Mouse (Mus musculus) bone marrow macrophage, adult 2 months (primary cell): ENCODE measurements around the gene Bdh1.

Experiments used
- CTCF ChIP-seq: IDR thresholded peaks from 2 replicates; pipeline ENCODE4 v1.5.1; 2012; ENCODE audit warnings: low read depth, mild to moderate bottlenecking, low read length, moderate library complexity
- POLR2A ChIP-seq: IDR thresholded peaks from 2 replicates; pipeline ENCODE4 v1.6.1; 2012; ENCODE audit warnings: mild to moderate bottlenecking, low read depth, low read length, borderline replicate concordance

GRCm38 (mm10) chr16:31405040-31405439 lies 17.0 kb upstream of the Bdh1 start:
- TF ChIP-seq CTCF (no peak), POLR2A (no peak)
